Mouse (Mus musculus) liver, adult 2 months (tissue): ENCODE results near the gene Llph.

Source experiments
- CTCF ChIP-seq: fragments of 200-500 bp; IDR thresholded peaks from 2 replicates; pipeline ENCODE4 v1.5.1; 2011; ENCODE audit warnings: low read depth, low read length, control low read depth
- POLR2A ChIP-seq: fragments of 200-500 bp; IDR thresholded peaks from 2 replicates; pipeline ENCODE4 v1.6.1; 2011; ENCODE audit warnings: low read length, control low read depth; ENCODE audit not compliant: insufficient read depth; ENCODE audit errors: extremely low read depth

DNA sequence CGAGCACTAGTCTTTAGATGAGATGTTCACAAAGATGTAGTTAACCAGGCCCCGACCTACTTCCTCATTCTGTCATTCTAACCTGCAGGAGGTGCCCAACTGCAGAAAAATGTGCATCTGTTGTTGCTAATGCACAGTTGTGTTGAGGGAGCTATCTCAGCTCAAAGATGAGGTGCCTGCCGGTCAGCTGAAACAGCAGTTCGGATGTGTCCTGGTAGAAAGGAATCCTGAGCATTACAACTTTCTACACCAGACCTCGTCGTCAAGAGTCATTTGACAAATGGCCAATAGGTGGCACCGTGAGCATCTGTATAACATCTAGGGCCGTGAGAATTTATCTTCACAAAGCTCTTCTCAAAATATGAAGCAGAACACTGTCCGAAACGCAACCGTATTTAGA is 30.4 kb downstream of the Llph start:
- TF ChIP-seq CTCF (peak; percentile 19; the same call in 1 of the 2 replicates), POLR2A (no peak)
